Comparison of ENCODE assay signal across 15 mouse cellular contexts in the genomic region with DNA sequence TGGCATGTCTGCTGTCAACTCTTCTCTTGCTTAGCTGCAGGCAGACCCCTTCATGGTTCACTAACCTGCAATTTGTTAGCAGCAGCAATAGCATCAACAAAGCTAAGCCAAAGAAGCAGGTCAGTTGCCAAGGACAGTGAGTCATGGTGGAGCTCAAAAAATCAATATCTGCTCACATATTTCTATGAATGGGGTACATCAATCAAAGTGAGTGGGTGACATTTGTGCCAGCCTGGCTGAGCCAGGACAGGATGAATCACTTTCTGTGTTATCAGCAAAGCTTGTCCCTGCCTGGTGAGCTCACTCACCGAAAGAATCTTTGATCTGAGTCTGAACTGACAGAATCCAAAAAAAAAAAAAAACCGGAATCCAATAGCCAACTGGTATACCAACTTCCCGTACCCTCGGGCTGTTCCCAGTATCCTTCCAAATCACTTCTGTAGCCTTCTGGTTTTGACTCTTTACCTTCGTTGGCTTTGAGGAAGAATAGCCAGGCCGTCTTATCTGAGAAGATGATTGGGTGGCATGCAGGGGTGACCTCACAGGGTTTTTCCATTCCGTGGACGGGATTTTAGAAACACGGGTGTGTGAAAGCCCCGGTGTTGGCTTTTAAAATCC. TPM values are rescaled to one million over a fixed set of nuclear protein-coding genes. Genes with fewer than 3 reads are reported as not detected.
DNase-seq lines count a peak whose midpoint lies in the region; ATAC-seq and TF ChIP-seq lines count a peak whose summit lies in the region.
"Had no signal": no experiment of that assay in that cellular context is flagged by ENCODE, and none has a peak within 500 bp of the region (broad histone marks: within the 10 kb centered on the region; RNA-seq: fewer than 3 reads in every experiment).

No protein-coding gene starts in this region.

- no peak for TF ChIP-seq CTCF in liver, adult 2 months (IDR thresholded peaks at IDR 0.05; ENCODE audit: low read depth, low read length)
- no peak for TF ChIP-seq CTCF in olfactory bulb, adult 2 months (IDR thresholded peaks at IDR 0.05; ENCODE audit: insufficient read depth, low read depth, low read length)

- peaks cover 2% of the 10 kb centered on the region; the same call in 1 of the 2 replicates for H3K4me1 ChIP-seq in liver, adult 2 months (ENCODE audit: control insufficient read depth, insufficient read depth, low read length)
- peaks cover under 1% of the 10 kb centered on the region for H3K4me1 ChIP-seq in liver, embryonic 12.5 days
- peaks cover 16% of the 10 kb centered on the region for H3K4me1 ChIP-seq in olfactory bulb, adult 2 months (ENCODE audit: control insufficient read depth, insufficient read depth, low read length)
- H3K4me1 ChIP-seq: limb, embryonic 15.5 days had no signal

- H3K9me3 ChIP-seq in liver, embryonic 12.5 days (replicated peaks), result no peaks in the 10 kb centered on the region
- H3K9me3 ChIP-seq: limb, embryonic 15.5 days had no signal

- H3K27ac ChIP-seq in liver, adult 2 months (replicated peaks; ENCODE audit: insufficient read depth, low read depth, low read length), result no peak overlapping the region
- H3K27ac ChIP-seq in liver, embryonic 12.5 days, result no peak overlapping the region
- H3K27ac ChIP-seq in olfactory bulb, adult 2 months (ENCODE audit: insufficient read depth, low read depth, low read length), result peak overlapping the region; percentile 64
- H3K27ac ChIP-seq: limb, embryonic 15.5 days had no signal

- WGBS in liver, adult 2 months, result 63% methylated on average over 10 of the region's 10 CpGs
- 69% methylated on average over 10 of the region's 10 CpGs for WGBS in liver, embryonic 12.5 days (ENCODE audit: insufficient replicate concordance)
- 87% methylated on average over 10 of the region's 10 CpGs for WGBS in olfactory bulb, adult 2 months

- H3K36me3 ChIP-seq in liver, adult 2 months (ENCODE audit: control insufficient read depth, insufficient read depth, low read length), result no peaks in the 10 kb centered on the region
- H3K36me3 ChIP-seq in liver, embryonic 12.5 days, result no peaks in the 10 kb centered on the region
- H3K36me3 ChIP-seq: limb, embryonic 15.5 days had no signal

- DNase-seq in liver, adult 2 months (ENCODE audit: extremely low read depth, low read depth, low spot score), result peak; percentile 40
- peak; percentile 96 for DNase-seq in NIH3T3 (ENCODE audit: low read depth)
- DNase-seq in brain, adult 2 months (ENCODE audit: low read depth, low spot score), result peak; percentile 85
- no peak for DNase-seq in urinary bladder, adult 18-20 months (ENCODE audit: low spot score in 2 of 2)
- DNase-seq: gastrocnemius, postnatal 36 days; heart, postnatal 10 days; kidney, adult 8-10 months; lung, postnatal 4 days had no signal

- no peak overlapping the region for H3K9ac ChIP-seq in liver, adult 2 months (ENCODE audit: low read depth, low read length)
- no peak overlapping the region for H3K9ac ChIP-seq in liver, embryonic 12.5 days
- H3K9ac ChIP-seq: limb, embryonic 15.5 days had no signal

- ATAC-seq in liver, embryonic 12.5 days, result no peak
- ATAC-seq in megakaryocyte progenitor cell, adult 5-6 weeks (replicated peaks; ENCODE audit: poor library complexity), result no peak
- ATAC-seq: forebrain, embryonic 14.5 days had no signal

- H3K4me2 ChIP-seq in liver, embryonic 12.5 days, result no peak overlapping the region
- H3K4me2 ChIP-seq: limb, embryonic 15.5 days had no signal

- TF ChIP-seq POLR2A in liver, adult 2 months (IDR thresholded peaks at IDR 0.05; ENCODE audit: extremely low read depth, insufficient read depth, low read length), result no peak
- no peak for TF ChIP-seq POLR2A in olfactory bulb, adult 2 months (IDR thresholded peaks at IDR 0.05; ENCODE audit: insufficient read depth, low read depth, low read length)

- H3K79me2 ChIP-seq in liver, adult 2 months (ENCODE audit: control insufficient read depth, insufficient read depth, low read length), result no peaks in the 10 kb centered on the region

- no peak overlapping the region for H3K4me3 ChIP-seq in liver, adult 2 months (ENCODE audit: insufficient read depth, low read depth, low read length)
- H3K4me3 ChIP-seq in liver, embryonic 12.5 days, result no peak overlapping the region
- H3K4me3 ChIP-seq in olfactory bulb, adult 2 months (ENCODE audit: insufficient read depth, low read depth, low read length), result no peak overlapping the region
- H3K4me3 ChIP-seq: limb, embryonic 15.5 days had no signal

- no peaks in the 10 kb centered on the region for H3K27me3 ChIP-seq in liver, adult 2 months (ENCODE audit: control insufficient read depth, insufficient read depth, low read length)
- no peaks in the 10 kb centered on the region for H3K27me3 ChIP-seq in liver, embryonic 12.5 days (replicated peaks)
- H3K27me3 ChIP-seq: limb, embryonic 15.5 days had no signal

RNA-seq across cellular contexts. Expression of a gene that starts 13.9 kb away (rescaled TPM):
- total RNA-seq in liver, adult 2 months (2014; rRNA removed), result 7.6 and 8.1 TPM in 2 replicates
- polyA plus RNA-seq in liver, adult 2 months (2012; rRNA removed), result 1.6 and 1.8 TPM in 2 replicates
- polyA plus RNA-seq in liver, embryonic 12.5 days (2016; fragmentation: Nextera tagmentation; extraction: Ambion mirVana), result 29.3 and 30.6 TPM in 2 replicates
- polyA plus RNA-seq in olfactory bulb, adult 2 months (2012; ENCODE audit: insufficient read depth, insufficient read length, low replicate concordance, missing spikeins), result not detected in 2 replicates
- 83.2 and 83.5 TPM in 2 replicates for total RNA-seq in megakaryocyte progenitor cell, adult 5-6 weeks (2015)
- 32.3 and 42.5 TPM in 2 replicates for total RNA-seq in megakaryocyte progenitor cell, adult 5-6 weeks (2017)

RNA-seq across cellular contexts. Expression of a gene that starts 32.8 kb away (rescaled TPM):
- not detected in 2 replicates for total RNA-seq in liver, adult 2 months (2014; rRNA removed)
- polyA plus RNA-seq in liver, adult 2 months (2012; rRNA removed), result not detected in 2 replicates
- not detected in 2 replicates for polyA plus RNA-seq in liver, embryonic 12.5 days (2016; fragmentation: Nextera tagmentation; extraction: Ambion mirVana)
- polyA plus RNA-seq in olfactory bulb, adult 2 months (2012; ENCODE audit: insufficient read depth, insufficient read length, low replicate concordance, missing spikeins), result not detected in 2 replicates
- not detected in 2 replicates for total RNA-seq in megakaryocyte progenitor cell, adult 5-6 weeks (2015)
- not detected in 2 replicates for total RNA-seq in megakaryocyte progenitor cell, adult 5-6 weeks (2017)
- total RNA-seq: gastrocnemius, postnatal 36 days; heart, postnatal 10 days; layer of hippocampus, postnatal 14 days had no signal
- polyA plus RNA-seq: brain, embryonic 14.5 days; limb, embryonic 15.5 days had no signal

Comparison
In these comparisons a context has a peak if more than half of its experiments do, and no peak if none do; other contexts are left out.
1. RNA of a gene that starts 13.9 kb away (polyA plus RNA-seq): 29.3 to 30.6 TPM in liver, embryonic 12.5 days; 1.6 to 1.8 TPM in liver, adult 2 months and not detected in olfactory bulb, adult 2 months; every median in the first group is over 10 times any median in the second.
2. DNase-seq: peak in liver, adult 2 months (single experiment), NIH3T3 (single experiment) and brain, adult 2 months (single experiment); none in urinary bladder, adult 18-20 months (0 of 2).